Mouse (Mus musculus): ENCODE measurements around the gene Foxe1. TPM values are rescaled to one million over a fixed set of nuclear protein-coding genes. Genes with fewer than 3 reads are reported as not detected.
A peak's percentile ranks its signal among the peaks of the same experiment; 100 is the strongest.

Foxe1 gene
- total RNA-seq, 2 experiments from 2014 or later, result not detected

DNA sequence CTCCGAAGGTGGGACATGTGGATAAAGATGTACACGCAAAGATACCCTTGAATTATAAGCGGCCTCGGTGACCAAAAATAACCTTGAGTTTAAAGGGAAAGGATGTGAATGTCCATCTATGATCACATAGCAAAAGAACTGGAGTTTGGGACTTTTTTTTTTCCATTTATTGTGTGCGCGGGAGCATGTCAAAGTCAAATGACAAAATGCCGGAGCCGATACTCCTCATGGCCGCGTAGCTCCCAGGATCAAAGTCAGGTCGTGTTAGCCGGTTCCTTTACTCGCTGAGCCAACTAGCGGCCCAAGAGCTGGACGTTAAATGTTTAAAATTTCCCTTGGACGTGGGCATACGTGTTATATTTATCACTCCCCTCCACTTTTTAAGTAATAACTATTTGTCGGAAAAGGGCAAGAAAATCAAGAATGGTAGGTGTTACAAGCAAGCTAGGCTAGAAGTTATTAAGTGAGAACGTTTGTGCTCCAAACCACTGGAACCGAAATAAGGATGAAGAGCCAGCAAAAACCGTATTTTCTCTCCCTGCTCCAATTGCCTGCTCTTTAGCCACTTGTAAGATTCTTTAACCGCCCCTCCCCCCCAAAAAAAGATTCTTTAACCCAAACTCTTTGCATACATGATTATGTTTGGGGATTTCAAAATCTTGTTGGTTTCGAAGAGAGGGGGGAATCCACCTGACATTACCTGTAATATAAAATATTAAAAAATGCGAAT is 46.4 kb downstream of the Foxe1 start:
- DNase-seq, result no peak
- intact Hi-C loops (cut with DNase I), result loop anchor here (2.0 to 5.0 kb wide), 3 partner anchors 61 to 118 kb away; partner anchors contain the start of gene Anp32b

DNA sequence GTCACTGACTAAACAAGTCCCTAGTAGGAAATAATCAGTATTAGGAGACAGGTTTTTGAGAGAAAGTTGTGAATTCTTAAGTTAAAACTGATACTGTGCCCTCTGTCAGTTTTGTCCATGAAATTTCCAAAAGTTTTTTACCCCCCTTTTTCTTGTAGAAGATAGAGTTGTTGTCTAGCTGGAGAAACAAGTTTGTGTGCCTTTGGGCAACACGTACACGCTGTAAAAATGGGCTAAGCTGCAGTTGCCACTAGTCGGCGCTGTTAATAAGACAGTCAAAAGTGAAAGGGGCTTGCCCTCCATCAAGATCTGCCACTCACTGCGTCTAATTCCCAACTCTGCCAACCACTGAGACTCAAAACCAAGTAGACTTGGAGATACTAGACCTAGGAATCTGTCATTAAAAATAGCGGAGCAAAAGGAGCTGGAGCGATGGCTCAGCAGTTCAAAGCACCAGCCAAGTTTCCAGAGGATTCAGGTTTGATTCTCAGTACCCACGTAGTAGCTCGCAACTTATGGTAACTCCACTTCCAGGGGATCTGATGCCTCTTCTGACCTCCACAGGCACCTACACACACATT is 47.1 kb downstream of the Foxe1 start:
- peak; percentile 75 to 80 for DNase-seq
- intact Hi-C loops (cut with DNase I), result loop anchor here (2.0 to 5.0 kb wide), 2 partner anchors 60 to 117 kb away; partner anchors contain the start of gene Anp32b

DNA sequence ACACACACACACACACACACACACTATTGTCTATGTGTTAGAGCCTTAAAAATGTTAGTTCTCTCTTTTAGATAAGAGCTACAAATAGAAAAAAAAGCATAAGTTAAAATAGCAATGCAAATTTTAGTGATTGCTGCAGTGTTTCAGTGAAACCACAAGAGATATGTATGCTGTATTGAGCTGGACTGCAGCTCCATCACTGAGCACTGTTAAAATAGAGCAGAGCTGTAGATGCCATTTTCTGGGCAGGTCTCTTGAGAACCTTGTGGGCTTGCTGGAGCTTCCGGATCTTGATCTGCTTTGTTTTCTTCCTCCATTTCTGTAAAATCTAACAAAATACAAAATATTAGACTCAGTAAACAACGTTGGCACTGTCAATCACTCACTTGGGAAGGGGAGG is 51.0 kb downstream of the Foxe1 start:
- no peak for DNase-seq
- intact Hi-C loops (cut with DNase I), result loop anchor here (5.0 kb wide), 1 partner anchor 113 kb away; no protein-coding TSS in a partner anchor

DNA sequence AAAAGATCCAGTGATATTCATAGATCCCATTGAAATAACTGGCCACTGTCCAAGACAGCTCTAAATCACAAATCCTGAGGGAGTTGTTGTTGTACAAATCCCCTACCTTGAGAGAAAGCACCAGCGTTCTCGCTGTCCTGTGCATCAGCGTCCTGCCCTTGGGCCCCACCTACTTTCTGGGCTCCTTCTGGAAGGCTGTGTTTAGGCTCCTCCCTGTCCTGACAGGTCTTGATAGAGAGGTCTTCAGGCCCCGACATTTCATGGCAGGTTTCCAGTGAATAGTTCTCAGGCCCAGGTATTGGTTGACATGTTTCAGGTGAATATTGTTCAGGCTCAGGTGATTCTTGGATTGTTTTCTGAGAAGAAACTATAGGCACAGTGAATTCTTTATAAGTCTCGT is 52.3 kb downstream of the Foxe1 start:
- no peak for DNase-seq
- intact Hi-C loops (cut with DNase I), result no loop called here

Other genes starting within 250 kb of the Foxe1 start
- gene Ncbp1, start 205.0 kb upstream of the Foxe1 start, total RNA-seq (2021), result 10 to 100 TPM; 19.3 to 19.7 TPM
- 10 to 100 TPM; 12.8 to 14.0 TPM for gene Tstd2, start 204.9 kb upstream of the Foxe1 start, total RNA-seq (2021)
- gene Xpa, start 147.3 kb upstream of the Foxe1 start, total RNA-seq (2021), result 1 to 10 TPM; 8.6 to 10.0 TPM
- 1 to 10 TPM; 3.4 to 4.2 TPM for gene Trmo, start 45.8 kb downstream of the Foxe1 start, total RNA-seq (2021)
- gene Hemgn, start 69.9 kb downstream of the Foxe1 start, total RNA-seq (2021), result under 1 TPM in 1 of 2 experiments, not detected in 1; 0.19 TPM
- gene Anp32b, start 107.3 kb downstream of the Foxe1 start, total RNA-seq (2021), result 10 to 100 TPM; 56.6 to 60.9 TPM
- 10 to 100 TPM; 15.4 to 17.0 TPM for gene Nans, start 145.6 kb downstream of the Foxe1 start, total RNA-seq (2021)
- gene Trim14, start 192.5 kb downstream of the Foxe1 start, total RNA-seq (2021), result 1 to 10 TPM; 3.1 to 4.1 TPM